Mouse (Mus musculus) fibroblast of lung, adult 2 months (primary cell): Measurements from ENCODE around the gene Abhd13.

Experiments
- DNase-seq: peaks from one replicate; pipeline ENCODE4 v3.0.0-alpha.2; 2011; ENCODE audit warnings: low read depth

Abhd13 gene

DNA sequence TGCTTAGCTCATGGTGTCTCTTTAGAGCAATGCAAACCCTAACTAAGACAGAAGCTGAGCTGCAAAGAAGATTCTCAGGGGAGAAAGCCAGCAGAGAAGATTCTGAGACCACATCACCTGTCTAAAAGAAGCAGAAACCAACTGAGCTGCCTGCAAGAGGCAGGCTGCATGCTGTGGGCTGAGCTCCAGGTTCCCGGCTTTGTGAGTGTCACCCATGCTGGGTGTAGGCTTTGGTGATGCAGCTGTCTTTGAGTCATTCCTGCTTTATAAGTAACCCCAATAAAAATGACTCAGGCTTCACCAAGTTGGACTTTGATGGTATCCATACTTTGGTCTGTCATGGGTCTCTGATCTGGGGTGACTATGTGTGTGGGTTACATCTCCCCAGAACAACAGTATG lies 38.7 kb downstream of the Abhd13 start:
- no peak for DNase-seq

DNA sequence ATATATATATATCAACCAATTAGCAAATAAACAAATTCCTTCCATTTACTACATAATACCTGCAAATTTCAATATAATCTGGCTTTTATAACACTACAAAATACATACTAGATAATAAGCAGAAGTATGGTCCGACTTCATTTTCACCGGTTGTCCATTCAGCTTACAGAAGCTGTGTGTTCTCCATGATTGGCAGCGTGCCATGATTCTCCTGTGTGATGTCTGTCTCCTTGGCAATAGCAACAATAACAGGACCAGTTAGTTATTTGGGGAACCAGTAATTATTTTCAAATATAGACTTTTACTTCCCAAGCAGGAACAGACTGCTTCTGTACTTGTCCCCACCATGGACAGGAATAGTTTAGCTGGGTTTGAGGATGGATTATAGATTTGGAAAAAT lies 39.7 kb downstream of the Abhd13 start:
- no peak for DNase-seq

DNA sequence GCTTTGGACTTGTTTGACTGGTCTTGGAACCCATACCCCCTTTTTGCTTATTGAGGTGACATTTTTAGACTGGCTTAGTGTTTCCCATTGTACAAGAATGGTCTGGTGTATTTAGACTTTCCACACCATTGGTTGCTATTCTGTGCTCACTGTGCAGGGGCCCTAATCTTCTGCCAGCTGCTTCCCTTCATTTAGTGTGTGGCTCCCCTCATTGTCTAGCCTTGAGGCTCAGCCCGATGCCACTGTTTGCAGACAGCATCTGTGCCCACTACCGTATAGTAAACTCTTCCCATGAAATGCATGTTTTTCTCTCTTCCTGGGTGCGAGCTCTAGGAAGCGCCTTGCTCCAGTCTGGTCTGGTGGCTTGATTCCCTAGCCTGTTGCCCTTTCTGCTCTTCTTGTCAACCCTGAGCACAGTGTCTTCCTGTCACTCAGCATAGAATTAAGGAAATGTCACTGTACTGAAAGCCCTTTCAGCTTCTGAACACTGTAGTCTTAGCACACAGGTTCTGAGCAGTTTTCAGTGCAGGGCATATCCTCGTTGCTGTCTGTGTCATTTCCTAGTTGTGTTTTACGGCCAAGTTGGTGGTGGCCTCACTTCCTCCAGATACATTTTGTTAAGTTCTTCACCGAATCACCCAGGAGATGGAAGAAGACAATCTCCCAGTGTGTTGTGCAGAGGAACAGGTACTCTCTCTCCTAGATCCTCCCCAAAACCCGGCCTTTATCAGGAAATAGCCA lies 53.0 kb downstream of the Abhd13 start:
- DNase-seq: no peak

DNA sequence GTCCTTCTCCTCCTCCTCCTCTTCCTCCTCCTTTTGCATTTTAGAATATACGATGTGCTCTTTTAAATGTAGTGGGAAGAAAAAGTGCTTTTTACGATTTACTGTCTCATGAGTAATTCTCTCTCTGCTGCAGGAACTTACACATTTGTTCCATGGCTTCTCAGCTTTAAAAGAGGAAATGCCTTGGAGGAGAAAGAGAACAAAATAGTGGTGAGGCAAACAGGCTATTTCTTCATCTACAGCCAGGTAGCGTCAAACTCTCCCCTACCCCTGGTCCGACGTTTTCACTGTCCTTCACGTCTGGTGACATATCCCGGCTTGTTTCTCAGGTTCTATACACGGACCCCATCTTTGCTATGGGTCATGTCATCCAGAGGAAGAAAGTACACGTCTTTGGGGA lies 53.7 kb downstream of the Abhd13 start:
- no peak for DNase-seq

DNA sequence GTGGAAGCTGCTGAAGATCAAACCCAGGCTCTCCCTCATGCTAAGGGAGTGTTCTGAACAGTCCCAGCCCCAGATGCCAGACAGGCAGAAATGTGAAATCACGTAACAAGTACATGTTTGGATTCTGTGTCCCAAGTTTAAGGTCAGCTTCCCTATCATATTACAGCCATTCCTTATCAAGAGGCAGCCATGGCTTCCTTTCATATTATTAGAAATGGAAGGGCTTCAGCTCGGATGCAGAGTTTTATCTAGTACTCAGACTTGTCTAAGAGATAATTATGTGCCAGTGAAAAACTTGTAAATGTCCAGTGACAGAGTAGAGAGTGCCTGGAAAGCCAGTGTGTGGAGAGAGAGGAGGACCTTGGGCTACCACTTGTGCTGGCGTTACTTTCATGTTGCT lies 63.4 kb downstream of the Abhd13 start:
- no peak for DNase-seq
